Mouse (Mus musculus) ovary, postnatal 14 days (tissue): ENCODE data around the gene Atp5b.
A peak's percentile ranks its signal among the peaks of the same experiment; 100 is the strongest.
"Not testable (repeated sequence)": the region's sequence is repeated elsewhere in the genome, so short reads cannot be mapped to it uniquely, and the experiment has no call there.

Experiments
- DNase-seq: peaks from one replicate; pipeline ENCODE4 v3.0.0; 2022; ENCODE audit warnings: low spot score

Gene Atp5b

DNA sequence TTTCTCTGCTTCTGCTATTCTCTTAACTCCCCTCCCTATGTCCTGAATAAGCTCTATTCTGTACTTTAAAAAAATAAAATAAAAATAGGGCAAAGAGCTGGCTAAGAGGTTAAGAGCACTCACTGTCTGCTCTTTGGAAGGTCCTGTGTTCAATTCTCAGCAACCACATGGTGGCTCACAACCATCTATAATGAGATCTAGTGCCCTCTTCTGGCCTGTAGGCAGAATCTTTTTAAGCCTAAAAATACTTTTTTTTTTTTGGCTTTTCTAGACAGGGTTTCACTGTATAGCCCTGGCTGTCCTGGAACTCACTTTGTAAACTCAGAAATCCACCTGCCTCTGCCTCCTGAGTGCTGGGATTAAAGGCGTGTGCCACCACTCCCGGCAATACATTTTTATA lies 12.6 kb upstream of the Atp5b start:
- DNase-seq = not testable (repeated sequence)

DNA sequence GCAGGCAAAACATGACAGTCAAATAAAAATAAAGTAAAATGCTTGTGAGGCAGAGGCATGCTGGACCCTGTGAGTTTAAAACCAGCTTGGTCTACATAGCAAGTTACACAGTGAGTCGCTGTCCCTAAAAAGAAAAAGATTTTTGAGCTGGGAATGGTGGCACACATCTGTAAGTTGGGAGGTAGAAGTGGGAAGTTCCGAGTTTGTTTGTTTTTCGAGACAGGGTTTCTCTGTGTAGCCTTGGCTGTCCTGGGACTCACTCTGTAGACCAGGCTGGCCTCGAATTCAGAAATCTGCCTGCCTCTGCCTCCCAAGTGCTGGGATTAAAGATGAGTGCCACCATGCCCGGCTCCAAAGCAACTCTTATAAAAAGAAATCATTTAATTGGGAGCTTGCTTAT lies 4.8 kb upstream of the Atp5b start:
- DNase-seq = not testable (repeated sequence)

DNA sequence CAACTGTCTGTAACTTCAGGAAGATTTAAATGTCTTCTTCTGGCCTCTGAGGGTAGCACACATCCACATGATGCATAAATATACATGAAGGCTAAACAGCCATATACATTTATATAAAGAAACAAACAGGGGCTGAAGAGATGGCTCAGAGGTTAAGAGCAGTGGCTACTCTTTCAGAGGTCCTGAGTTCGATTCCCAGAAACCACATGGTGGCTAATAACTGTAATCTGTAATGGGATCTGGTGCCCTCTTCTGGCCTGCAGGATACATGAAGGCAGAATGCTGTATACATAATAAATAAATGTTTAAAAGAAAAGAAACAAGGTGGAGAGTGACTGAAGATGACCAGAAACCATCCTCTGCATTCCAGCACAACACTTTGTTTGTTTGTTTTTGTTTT lies 2.6 kb upstream of the Atp5b start:
- DNase-seq = no peak

DNA sequence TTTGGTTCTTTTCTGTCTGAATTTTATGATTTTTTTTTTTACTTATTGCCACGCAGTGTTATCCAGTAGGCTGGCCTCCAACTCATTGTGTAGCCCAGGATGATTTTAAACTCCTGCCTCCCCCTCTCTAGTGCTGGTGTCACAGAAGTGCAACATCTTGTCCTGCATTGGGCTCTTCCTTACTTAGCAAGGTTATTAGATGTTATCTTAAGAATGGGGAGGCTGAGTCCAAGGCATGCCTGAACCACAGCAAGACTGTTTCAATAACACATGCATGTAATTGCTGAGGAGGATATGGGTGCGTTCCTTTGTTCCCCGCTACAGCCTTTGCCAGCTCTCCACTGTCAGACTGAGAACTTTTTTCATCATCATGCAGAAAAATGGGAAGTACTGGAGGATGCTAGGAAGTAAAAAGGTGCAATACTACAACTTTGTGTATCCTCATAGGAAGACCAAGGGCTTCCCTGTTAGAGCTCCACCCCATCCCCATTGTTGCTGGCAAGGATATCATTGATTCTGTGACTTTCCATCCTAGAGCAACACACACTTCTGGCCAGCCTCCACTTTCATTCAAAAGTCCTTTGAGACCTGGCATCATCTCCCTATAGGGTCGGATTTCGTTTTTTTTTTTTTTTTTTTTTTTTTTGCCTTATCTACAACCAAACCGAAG lies 1.1 kb upstream of the Atp5b start:
- DNase-seq = no peak

DNA sequence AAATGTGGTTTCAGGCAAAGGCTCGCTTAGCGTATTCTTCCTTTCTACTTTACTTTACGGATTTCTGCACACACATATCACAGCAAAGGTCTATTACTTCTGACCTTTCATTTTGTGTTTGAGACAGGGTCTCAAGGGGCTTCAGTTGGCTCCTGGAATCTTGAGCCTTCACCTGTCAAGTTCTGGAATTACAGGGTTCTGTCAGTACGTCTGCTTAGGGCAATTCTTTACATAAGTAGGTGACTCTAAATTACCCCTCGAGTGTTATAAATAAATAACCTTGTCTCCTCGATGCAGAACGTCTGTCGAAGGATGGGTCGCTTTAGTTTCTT lies 630 bp upstream of the Atp5b start:
- no peak for DNase-seq

DNA sequence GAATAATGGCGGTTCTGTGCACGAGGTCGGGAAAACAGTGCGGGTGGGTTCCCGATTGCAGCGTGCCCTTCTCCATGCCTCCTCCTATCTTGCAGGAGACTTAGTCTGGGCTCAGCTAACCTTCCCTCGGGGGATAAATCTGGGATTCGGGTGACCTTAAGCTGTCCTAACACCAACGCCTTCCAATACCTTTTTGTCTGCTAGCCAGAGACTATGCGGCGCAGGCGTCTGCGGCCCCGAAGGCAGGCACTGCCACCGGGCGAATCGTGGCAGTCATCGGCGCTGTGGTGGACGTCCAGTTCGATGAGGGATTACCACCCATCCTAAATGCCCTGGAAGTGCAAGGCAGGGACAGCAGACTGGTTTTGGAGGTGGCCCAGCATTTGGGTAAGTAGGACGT lies 615 bp downstream of the Atp5b start:
- peak; percentile 29 for DNase-seq

DNA sequence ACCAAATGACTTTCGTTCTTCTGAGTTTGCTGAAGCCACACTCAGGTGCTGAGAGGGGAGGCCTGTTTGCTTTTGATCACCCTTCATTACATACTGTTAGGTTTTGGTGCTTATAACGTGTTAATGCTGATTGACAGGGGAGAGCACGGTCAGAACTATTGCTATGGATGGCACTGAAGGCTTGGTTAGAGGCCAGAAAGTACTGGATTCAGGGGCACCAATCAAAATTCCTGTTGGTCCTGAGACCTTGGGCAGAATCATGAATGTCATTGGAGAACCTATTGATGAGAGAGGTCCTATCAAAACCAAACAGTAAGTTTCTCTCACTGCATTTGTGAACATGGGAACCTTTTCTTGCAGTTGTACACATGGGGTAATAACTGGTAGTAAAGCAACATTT lies 1.1 kb downstream of the Atp5b start:
- DNase-seq = no peak

DNA sequence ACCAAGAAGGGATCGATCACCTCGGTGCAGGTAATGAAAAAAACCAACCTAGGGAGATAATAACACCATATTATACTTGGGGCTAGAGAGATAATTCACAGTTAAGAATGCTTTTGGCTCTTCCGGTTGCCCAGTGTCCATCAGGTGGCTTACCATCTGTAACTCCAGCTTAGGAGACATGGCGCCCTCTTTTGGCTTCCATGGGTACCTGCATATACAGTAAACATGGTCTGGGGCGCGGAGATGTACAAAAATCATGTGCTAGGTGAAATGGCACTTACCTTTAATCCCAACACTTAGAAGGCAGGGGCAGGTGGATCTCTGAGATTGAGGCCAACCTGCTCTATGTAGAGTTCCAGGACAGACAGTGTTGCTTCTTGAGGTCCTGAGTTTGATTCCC lies 3.3 kb downstream of the Atp5b start:
- DNase-seq = no peak

DNA sequence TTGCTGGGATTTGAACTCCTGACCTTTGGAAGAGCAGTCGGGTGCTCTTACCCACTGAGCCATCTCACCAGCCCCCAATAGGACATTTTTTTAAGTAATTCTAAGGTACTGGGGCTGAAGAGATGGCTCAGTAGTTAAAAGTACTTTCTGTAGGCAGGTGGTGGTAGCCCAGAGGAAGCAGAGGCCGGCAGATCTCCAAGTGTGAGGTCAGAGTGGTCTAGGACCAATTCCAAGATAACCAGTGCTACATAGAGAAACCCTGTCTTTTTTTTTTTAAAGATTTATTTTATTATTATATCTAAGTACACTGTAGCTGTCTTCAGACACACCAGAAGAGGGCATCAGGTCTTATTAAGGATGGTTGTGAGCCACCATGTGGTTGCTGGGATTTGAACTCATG lies 4.1 kb downstream of the Atp5b start:
- DNase-seq = not testable (repeated sequence)

DNA sequence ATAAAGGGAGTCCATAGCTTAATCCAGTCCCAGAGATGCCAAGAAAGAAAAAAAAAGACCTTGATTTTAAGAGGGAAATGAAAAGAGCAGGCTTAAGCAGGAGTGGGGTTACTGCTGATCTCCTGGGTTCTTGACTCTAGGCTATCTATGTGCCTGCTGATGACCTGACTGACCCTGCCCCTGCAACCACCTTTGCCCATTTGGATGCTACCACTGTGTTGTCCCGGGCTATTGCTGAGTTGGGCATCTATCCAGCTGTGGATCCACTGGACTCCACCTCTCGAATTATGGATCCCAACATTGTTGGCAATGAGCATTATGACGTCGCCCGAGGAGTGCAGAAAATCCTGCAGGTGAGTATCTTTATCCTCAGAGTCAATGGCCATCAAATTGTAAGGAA lies 5.1 kb downstream of the Atp5b start:
- no peak for DNase-seq

DNA sequence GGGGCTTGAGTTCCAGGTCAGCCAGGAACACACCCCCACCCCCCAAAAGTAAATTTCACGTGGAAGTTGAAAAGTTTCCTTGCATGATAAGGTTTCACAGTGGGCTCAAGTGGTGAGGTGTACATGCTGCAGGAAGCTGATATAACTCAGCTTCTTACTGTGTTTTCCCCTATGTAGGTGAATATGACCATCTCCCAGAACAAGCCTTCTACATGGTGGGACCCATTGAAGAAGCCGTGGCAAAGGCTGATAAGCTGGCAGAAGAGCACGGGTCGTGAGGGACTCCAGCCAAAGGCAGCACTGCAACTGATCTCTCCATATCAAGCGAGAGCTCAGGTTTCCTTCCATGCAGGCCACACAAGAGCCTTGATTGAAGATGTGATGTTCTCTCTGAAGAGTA lies 6.8 kb downstream of the Atp5b start:
- DNase-seq = no peak

DNA sequence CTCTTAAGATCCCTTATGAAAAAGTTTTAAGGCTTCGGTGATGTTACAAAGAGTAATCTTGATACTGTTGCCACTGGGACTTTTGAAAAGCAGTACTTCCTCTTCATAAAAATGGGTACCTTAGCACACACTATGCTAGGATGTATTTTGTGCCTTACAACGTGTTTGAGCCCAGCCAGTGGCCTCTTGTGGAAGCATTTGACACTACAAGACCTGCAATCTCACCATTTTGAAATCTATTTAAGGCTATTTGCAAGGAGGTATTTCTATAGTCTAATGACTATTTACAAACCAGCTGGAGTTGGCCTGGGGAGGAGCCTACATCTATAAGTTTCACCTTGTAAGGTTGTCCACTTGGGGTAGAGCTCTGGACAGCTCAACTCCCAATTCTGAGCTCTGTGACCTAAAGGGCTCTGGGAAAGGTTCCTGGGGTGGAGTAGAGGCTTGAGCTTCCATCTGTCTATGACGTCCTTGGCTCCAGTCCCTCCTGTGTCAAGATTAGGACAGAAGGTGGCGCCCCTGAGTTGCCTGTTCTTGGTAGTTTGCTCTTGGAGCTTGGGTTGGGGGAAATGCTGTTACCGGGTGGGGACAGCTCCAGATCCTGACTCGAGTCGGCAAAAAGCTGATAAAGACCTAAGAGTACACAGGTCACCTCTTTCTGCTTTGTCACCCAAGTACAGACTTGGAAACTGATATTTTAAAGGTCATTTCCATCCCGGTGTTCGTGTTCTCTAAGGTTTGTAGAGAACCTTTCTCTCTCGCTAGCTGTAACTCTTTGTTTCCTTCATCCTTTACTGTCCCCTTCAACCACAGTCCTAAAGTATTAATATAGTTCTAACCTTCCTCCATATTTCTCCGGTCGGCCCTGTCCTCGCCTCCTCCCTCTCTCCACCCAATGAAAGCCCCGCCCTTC lies 7.8 kb downstream of the Atp5b start:
- DNase-seq = peak; percentile 82

DNA sequence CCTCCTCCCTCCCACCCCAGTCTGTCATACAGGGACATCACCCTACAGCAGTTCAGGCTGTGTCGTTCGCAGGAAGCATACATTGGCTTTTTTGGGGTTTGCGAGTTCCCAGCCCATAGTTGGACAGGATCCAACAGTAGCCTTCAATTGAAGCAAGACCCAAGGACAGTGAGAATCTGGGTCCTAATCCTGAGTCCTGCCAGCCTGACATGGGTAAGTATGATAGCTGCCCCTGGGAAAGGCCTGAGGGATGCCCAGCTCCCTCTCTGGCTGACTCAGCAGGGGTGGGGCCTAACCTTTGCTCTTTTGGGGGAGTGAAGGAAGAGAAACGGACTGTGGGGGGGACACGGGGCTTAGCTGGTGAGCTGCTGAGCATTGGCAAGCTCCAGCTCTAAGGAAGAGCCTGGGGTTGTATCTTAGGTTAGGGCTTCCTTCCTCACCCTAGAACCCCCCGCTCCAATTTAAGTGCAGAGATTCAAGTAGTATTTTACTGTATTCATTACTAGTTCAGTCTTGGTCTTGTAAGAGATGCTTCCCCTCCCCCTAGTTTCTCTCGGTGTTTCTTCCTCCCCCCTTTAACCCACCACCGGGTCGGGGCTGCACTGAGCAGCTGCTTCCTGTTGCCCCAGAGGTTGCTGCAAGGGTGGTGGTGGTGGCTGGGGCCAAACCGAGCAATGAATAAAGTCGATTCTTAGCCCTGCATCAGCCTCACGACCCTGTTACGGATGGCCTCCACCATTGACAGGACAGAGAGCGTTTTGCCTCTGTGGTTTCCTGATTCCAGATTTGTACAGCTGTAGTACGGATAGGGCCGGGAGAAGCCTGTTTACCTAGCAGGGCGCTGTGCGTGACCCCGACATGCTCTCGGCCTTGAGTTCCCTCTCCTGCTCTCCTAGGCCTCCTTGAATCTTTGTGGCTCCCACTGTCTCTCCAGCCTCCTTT lies 8.8 kb downstream of the Atp5b start, which contains the start of gene Baz2a:
Baz2a (plus strand) TSS at position 14 of the 942 bp plus-strand sequence.
- peak; percentile 34 for DNase-seq

DNA sequence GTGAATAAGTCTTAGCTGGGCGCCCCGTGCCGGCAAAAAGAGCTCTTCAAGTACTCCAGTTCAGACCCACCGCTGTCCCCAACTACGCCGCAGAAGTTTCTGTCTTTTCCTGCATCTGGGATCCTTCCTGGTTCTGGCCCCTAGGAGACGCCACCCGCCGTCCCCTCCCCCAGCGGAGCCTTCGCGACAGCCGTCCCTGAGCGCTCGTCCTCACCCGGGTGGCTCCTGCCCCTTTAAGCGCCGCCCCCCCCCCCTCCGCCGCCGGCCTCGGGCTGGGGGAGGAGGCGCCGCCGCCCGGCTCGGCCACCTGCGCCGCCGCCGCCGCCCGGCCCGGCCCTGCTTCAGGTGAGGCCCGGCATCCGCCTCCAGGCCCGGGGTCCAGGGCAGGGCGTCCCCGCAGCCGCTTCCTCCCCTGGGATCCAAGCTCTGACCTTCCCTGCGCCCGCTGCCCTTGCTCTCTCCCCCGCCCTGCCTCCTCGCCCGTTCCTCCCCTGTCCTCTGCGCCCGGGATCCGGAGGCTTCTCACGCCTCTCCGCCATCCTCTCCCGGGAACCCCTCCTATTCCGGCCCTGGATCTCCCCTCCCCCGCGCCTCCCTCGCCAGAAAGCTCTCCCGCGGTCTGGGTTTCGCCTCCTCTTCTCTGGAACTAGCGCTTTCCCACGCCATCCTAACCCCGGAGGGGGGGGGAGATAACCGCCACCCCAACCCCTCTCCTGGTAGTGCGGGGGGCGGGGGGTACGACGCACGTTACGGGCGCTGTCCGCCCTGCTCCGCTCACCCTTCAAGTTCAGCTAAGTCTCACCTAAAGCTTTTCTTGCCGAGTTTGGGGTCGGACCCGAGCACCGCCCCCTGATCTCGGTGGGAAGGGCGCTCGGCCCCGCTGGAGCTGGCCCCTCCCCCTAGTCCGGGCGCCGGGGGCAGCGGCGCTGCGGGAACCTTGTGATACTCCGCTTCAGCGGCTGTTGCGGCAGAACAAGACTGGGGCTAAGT lies 9.7 kb downstream of the Atp5b start:
- DNase-seq = peak; percentile 67

DNA sequence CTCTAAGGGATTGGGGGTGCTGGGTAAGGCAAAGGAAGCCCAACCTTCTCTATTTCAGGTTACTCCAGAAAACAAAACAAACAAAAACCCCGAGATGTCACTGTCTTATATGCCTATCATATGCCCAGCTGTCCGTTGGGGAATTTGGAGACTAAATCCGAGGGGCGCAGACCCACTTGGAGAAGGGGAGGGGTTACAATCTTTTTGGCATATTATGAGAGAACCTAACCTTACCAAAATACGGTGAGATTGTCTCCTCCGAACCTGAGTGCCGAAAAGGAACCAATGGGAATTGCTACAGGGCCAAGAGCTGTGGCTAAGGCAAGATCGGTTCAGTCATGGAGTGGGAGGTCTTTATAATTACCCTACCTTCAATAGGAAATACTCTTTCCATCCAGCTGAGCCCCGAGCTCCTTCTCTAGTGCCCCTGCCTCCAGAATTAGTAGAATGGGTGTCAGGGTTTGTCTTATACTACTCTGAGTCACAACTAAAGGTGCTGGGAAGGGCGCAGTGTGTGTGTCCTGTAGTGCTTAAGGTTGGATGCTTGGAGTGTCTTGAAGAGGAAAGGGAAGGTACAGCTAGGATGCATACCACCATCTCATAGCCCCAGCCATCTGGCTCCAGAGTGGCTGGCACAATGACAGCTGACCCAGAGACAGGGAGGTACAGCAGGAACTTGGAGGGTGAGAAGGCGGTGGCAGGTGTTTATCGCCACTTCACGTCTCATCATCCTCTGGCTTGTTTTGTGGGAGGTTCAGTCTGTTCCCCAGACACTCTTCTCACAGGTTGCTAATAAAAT lies 10.6 kb downstream of the Atp5b start:
- no peak for DNase-seq

DNA sequence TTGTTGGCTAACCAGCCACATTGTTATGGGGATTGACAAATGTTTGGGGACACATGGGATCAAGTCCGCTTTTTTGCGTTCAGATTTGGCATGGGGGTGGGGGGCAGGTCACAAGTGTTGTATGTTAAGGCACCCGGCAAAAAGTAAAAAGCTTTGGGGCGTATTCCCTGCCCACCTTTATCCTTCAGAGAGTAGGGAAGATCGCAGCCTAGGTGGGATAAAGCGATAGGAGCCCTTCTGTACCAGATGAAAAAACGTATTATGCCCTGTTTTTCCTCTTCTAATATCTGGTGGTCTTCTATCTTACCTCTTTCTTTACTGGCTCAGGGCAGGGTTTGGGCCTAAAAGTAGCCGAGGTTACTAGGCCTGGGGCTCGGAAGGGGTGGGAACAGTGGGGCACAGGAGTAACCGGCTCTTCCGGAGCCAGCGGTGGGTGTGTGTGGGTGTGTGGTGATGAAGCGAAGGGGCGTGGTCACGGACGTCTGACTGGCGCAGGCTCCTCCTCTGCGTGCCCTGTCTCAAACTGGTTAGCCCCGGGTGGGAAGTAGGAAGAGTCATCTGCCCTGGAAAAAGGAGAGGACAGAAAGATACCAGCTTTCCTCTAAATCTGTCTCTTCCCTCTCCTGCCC lies 11.4 kb downstream of the Atp5b start:
- DNase-seq = peak; percentile 65

DNA sequence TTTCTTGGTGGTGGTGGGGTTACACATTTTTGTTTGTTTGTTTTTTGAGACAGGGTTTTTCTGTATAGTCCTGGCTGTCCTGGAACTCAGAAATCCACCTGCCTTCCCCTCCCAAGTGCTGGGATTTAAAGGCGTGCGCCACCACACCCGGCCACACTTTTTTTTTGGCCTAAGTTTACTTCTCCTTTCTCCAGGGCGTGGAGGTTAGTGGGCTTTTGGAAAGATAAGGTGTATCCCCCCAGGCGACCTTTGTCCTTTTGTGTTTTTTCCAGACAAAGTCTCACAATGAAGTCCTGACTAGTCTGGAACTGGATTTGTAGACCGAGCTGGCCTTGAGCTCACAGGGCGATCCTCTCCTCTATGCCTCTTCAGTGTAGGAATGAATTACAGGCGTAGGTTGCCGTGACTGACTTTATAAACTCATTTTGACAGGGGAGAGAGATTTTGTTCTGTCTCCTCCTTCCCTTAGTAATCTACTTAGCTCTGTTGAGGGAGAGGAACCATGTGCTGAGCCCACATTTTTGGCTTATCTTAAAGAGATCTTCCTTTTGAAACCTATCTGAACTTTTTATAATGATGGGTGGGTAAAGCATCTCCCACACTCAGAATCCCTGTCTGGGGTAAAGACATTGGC lies 12.0 kb downstream of the Atp5b start:
- no peak for DNase-seq

DNA sequence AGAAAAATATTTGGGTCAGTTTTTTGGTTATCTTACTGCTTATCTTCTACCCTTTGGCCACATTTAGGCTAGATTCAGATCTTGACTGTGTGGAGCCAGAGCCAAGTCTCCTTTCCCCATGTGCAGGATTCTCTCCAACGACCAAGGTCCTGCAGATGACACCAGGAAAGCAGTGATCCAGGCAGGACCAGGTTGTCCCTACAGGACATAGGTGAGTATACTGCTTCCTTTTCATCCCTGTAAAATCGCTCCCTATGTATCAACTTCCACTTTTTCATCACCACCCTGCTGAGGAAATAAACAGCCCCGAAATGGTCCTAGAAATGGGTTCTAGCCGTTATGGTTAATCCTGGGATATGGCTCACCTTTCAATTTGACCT lies 13.2 kb downstream of the Atp5b start:
- DNase-seq = no peak
